Mouse (Mus musculus): ENCODE measurements at regions not wholly inside any gene's neighbourhood (a gene's known extent, or its start where the extent isn't known, plus 50 kb on each side); places are given as distances from the start of the nearest gene placed in this dataset.

DNA sequence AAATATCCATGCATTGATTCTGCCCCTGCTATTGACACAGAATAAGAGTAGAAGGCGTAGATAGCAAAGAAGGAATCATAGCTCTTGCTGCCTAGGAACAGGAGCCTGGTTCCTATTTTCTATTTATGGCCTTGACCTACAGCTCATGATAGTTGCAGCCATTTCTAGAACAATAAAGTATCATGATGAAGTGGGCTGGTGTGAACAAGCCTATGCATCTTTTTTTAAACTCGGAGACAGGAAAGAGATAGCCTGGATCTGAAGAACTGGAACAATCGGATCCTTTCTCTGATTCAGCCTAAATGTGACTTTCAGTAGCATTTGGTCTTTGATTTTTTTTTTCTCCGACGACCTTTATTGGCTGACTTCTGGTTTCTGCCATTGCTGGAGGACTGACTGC, 541.4 kb downstream of the Galc start:
- no peak for TF ChIP-seq POLR2A (IDR thresholded peaks at IDR 0.05; ENCODE audit: borderline replicate concordance, low read depth, low read length)
- TF ChIP-seq CTCF (IDR thresholded peaks at IDR 0.05; ENCODE audit: low read depth, low read length) = no peak
